Mouse (Mus musculus): ENCODE measurements around the gene Krr1. TPM values are rescaled to one million over a fixed set of nuclear protein-coding genes. Genes with fewer than 3 reads are reported as not detected.
A peak's percentile ranks its signal among the peaks of the same experiment; 100 is the strongest.

Gene Krr1
- 6.8 and 8.8 TPM in 2 replicates for polyA plus RNA-seq (2012; rRNA removed)

DNA sequence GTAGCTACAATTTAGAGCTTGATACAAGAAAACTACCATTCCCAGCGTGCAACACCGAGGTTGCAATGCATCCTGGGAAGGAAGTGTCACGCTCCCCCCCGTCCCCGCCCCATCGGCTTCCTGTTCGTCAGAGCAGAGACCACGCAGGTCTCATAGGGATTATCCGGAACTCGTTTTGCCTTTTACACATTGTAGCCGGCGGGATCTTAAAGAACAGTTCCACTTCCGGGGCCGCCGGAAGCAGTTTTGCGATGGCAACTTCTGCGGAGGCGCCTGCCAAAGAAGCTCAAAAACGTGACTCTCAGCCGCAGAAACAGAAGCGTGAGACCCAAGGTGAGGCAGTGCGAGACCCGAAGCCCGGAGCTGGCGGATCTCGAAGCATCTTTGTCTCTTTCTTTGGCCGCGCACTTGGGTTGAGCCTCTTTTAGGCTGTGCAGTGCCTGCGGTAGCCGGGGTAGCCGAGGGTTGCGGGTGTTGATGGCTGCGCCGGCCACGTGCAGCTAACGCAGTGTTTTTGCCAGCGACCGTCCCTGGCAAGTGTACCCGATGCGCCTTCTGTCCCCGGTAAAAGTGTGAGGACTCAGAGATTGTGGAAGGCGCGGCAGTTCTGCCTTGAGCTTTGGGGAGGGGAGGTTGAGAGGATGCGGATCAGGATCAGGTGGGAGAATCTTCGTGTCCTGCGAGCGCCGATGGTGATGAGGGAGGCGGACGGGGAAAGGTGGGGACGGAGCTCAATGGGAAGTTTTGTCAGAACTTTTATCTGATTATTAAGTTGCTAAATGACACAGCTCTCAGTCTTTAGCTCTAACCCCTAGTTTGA, at the start of gene Krr1:
Gene Krr1 (plus strand): TSS at position 123 of the 820 bp plus-strand sequence.
- peak; percentile 77 for DNase-seq (ENCODE audit: low read depth)

DNA sequence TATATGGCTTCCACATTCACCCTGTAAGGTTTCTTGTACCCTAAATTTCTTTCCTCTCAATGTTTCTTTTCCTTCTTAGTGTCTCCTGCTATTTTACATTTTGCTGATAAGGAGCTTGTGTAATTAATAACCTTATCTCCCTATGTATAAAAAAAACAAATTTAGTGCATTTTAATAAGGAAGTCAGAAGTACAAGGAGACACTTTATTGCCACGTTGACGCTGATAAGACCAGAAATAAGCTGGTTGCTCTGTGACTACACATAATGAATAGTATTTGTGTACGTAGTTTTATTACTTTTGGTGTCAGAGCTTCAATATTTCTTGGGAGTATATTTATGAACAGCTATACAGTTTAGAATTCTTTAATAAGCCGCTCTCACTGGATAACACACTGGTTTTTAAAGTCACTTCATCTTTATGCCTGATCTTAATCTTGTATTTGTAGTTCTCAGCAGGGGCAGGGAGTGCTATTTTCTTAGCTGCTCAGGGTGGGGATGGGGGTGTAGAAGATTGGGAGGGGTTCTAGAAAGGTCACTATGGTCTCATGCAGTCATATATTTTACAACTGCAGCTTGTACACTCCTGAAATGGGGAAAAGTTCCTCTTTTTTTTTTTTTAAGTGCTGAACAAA, 48.8 kb upstream of the Krr1 start:
- no peak for DNase-seq (ENCODE audit: low read depth)

DNA sequence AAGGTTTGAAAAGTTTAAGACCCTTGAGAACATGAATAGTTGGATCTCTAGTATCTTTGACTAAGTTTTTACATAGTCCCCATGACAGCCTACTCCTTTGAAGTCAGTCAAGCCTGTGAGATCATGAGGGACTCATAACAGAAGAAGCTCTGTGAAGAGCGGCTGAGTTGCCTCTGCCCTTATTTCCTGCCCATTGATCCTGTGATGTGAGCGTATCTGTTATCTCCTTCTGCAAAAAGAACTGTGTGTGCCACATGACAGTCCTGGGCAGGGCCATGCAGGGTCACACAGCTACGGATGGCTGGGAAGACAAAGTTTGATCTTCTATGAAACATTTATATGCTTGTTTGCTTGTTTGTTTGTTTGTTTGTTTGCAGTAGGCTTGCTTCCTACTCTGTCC, 48.3 kb upstream of the Krr1 start:
- no peak for DNase-seq (ENCODE audit: low read depth)

DNA sequence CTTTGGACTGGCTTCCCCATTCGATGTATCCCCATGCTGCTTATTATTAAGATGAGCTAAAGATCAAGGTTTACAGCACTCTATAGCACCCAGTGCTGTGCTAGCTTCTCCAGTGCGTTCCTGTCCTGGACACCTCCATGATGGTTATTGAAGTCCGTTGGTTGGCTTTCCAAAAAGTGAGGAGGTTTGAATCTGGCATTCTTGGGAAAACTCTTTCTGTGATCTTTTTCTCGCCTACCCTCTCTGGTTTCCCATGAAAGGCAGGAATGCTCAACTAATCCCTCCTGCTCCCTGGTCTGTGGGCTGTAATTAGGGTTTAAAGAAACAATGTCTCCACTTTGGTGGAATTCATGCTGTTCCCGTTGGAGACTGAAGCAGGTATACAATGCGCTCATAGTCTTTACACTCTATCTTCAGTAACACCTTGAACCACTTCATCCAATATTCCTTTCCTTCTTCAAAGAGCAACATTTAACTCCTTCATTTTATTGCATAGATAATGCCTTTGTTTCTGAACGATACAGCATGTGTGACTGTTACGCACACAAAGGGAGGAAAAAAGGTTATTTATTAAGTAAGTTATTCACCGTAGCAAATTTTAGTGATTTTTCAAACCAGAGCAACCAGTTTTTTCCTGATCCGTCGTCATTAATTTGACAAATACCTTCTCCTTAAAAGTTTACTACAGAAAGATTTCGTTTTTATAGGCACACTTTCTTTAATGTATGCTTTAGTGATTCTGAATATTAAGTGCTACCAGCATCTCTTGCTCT, 47.6 kb upstream of the Krr1 start:
- DNase-seq (ENCODE audit: low read depth): no peak

DNA sequence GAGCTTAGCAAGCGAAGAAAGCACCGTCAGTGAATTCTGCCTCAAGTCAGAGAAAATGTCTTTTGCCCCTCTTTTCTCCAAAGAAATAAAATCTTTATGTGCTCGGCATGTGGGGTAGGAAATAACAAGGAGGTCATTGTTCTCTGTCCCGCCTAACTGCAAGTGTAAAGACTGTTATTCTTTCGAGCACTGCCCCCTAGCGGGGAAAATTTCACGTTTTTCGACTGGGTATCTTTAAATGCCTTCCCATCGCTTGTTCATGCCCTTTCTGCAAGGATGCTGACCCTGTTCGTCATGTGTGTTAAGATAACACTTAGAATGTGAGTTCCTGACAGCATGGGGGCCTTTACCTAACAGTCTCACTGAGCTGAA, 47.0 kb upstream of the Krr1 start:
- no peak for DNase-seq (ENCODE audit: low read depth)

DNA sequence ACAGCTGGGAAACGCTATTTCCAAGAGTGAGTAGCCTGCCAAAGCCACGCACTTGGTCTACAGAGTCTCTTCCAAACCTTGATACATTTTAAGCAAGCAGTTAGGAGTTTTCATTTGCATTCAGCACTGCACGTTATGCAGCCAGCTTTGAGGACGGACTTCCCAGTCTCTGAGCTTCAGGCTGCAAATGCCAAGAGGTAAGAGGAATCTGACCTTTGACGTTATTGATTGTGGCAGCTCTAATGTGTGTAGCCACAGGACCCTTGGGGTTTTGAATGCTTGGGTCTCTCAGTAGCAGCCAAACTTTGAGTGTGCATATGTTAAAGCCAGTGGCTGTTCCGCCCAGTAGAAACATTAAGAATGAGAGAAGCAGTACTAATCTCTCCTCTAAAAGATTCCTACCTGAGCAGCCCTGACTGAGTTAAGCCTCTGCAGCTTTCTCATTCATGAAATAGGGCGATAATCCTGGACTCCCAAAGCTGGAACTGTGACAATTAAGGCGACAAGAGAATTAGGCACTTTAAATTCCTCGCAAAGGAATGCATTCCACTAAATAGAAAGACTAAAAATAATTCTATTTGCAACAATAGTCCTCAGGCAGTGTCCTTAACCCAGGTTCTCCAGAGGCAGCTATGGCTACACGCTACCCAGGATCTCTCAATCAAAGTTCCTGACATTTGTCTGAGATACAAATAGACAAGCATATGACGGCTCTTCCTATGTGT, 39.7 kb upstream of the Krr1 start:
- no peak for DNase-seq (ENCODE audit: low read depth)

DNA sequence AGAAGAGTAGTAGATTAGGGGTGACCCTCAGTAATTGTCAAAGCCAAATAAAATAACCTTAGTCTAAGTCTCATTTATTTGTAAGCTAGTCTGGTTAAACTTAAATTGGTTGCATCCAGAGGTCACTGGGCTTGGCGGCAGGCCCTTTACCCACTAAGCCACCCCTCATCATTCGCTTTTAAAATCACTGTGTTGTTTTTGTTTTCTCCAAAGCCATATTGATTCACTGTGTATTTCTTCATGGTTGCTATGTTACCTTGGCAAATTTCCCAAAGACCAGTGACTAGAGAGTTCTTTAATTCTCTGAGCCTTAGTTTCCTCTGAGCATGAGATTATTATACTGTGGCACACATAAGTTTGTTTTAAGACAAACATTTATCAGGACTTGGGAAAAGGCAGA, 37.3 kb upstream of the Krr1 start:
- DNase-seq (ENCODE audit: low read depth): no peak

DNA sequence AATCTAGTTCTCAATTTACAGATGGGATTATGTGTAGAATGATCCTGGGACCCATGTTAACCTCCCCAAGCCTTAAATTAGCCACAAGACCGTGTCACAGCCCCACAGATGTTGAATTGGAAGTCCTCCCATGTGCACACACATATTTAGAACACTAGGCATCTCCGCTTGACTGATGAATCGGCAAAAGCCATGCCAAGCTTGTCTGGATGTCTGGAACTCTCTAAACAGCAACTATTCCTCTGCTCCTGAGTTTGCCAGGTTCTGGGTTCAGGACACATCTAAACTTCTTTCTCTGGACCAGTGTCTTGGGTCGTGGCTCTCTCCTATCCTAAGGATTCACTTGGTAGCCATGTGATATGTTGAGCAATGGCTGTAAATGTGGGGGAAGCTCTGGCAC, 36.4 kb upstream of the Krr1 start:
- DNase-seq (ENCODE audit: low read depth): no peak

DNA sequence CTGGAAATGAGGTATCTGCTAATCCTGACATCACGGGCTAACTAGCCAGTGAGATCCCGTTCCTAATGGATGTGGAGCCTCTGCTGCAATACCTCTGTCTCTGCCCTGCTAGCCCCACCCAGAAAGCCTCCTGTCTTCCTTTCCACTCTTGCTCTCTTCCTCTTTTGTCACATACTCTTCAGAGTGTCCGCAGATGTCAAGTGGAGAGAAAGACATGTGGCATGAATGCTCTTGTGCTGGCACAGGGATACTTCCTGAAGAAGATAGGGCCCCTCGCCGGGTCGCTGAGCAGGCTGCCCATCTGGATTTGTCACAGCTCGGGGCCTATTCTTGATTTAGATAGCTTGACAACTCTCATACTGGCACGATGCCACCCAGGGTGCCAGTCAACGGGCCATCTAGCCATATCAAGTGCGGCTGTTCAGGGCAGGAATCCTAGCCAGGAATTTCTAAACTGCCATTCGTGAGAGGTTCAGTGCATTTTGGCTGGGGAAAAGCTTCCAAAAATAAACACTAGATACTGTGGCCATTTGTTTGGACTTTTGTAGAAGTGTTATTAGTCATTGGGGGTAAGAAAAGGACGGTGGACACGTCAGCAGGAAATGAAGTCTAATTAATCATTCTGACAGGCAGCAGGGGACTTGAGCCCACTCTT, 35.8 kb upstream of the Krr1 start:
- no peak for DNase-seq (ENCODE audit: low read depth)

DNA sequence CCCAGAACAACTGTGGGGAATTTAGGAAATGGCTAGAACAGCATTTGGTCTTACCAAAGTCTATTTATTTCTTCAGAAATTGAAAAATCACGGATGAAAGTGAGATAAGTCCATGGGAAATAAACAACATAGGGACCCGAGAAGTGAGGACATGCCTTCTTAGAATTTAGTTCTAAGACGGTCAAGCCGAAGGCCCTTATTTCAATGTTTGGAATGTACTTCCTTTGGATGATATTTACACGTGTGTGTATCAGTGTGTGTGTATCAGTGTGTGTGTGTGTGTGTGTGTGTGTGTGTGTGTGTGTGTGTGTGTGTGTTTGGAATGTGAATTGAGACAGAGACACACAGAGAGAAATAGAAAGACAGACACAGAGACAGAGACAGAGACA, 35.3 kb upstream of the Krr1 start:
- DNase-seq (ENCODE audit: low read depth): no peak

DNA sequence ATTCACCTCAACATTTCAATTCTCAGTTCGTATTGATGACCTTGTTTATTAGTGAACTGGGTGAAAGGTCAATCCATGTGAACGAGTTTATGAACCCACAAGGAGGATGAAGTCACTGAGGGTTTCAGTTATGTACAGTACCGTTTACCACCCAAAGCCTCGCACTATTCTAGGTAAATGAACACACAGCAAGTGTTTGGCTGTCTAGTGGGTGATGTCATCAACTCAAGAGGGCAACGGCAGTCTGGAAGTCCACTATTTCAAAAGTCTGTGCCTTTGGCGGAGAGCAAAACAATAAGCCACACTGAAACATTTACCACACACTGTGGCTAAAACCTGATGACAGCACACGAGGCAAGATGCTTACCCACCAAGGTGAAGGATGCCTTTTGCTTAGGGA, 29.4 kb upstream of the Krr1 start:
- no peak for DNase-seq (ENCODE audit: low read depth)

DNA sequence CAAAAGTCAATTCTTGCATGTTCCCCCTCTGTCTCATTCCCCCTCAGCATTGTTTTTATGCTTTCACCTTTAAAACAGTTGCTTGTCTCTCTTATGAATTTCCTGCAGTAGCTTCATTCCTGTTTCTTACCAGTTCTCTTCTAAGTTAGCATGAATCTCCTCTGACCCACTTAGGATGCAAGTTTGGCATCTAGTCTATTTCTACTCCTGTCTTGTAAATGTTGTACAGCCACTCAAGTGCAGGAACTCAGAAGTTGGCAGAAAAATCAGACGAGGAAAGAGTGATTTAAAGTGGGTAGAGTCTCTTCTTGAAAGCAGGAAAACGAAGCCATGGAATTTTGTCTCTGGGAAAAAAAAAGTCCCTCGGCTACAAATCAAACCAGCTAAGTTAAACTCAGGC, 26.9 kb upstream of the Krr1 start:
- no peak for DNase-seq (ENCODE audit: low read depth)

DNA sequence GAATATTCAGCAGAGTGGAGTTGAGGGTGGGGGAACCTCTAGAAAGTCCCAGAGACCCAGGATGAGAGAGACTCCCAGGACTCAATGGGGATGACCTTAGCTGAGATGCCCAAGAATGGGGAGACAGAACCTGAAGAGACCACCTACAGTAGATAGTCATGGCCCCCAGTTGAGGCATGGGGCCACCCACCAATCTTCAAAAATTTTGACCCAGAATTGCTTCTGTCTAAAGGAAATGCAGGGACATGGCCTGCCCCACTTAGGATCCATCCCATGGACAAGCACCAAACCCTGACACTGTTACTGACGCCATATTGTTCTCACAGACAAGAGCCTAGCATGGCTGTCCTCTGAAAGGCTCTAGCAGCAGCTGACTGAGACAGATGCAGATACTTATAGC, 24.4 kb upstream of the Krr1 start:
- DNase-seq (ENCODE audit: low read depth): no peak

DNA sequence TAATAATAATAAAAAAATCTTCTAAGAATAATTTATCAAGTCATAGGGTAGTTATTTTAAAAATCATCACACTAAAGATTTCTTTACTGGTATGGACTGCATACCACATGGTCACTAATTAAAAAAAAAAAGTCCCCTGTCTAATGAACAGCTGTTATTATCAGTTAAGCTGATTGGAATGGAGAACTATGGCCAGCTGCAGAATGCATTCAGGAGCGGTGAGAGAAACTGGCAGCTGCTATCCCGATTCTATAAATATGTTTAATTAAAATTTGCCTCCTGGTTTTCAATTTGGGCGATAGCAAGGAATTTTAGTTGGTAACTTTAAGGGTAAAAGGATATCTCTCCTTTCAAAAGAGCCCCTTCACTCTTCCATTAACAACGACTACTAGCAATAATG, 23.5 kb upstream of the Krr1 start:
- no peak for DNase-seq (ENCODE audit: low read depth)

DNA sequence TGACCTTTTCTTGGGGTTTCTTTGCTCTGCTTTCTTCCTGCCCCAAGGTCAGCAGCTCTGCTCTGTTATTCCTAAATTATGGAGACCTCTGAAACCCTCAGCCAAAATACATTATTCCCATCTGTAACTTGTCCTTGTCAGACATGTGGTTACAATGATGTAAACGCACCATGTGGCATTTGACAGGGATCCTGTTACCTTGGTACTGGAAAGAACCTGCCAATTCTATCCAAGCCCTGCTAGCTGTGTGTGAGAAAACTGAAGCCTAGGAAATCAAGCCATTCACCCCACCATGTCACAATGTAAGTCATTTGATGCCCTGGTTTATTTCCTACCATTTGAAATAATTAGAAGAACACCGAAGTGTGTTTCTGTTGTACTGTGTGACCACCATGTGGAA, 16.6 kb upstream of the Krr1 start:
- no peak for DNase-seq (ENCODE audit: low read depth)

DNA sequence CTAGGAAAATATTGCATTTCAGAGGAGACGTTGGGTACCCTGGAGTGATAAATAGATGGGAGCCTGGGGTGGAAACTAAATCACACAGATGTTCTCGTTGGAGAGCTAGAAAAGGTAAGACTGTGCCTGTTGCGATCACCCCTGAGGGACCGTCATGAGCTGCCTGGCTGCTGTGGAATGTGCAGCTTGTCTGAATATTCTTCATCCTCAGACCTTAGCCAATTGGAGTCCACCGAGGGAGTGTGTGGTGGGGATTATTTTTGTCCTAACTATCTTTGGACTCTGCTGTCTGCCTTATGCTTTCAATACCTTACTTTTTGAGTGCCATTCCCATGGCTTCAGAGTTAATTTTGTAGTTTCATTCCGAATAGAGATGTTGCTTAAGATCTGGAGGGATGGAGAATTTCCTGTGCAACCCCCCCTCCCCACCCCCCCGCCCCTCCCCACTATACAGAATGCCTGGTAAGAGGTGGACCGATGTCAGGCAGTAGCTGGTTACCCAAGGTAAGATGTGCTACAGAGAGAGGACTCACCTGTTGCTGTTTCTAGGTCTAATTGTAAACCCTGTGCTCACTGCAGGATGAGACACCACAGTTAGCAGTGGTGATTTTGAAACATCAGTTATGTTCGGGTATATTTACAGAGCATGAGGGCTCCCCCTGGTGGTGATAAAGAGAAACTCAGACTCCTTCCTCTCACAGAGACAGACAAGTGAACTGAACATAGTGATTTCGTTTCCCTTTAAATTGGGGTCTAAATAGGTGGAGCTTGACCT, 15.0 kb upstream of the Krr1 start:
- DNase-seq (ENCODE audit: low read depth): no peak

DNA sequence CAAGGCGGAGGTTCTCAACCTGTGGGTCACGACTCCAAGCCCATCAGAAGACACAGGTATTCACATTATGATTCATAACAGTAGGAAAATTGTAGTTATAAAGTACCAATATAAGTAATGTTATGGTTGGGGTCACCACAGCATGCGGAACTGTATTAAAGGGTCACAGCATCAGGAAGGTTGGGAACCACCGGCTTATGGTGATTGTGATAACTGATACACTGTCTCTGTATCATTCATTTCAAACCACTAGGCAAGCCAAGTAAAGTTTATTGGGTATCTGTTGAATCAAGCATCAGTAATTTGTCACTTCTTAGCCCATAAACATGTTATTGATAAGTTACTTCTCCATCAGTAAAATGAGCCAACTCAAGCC, 14.4 kb upstream of the Krr1 start:
- DNase-seq (ENCODE audit: low read depth): no peak

DNA sequence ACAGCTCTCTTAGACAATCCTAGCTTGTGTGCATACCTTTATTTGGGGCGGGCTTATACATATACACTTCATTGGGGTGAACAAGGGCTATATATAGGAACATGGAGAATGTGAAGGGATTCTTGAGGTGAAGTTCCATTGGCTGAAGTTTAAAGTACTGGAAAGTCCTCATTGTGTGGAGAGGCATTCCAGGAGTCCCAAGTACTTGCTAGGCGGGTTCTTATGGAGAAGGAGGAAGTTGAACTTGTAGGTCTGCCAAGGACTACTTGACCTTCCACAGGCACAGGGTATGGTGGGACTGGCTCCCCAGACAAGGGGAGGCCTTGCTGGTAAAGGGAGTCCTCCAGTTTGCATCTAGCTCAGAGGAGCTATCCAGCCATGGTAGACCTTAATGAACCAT, 13.1 kb upstream of the Krr1 start:
- no peak for DNase-seq (ENCODE audit: low read depth)

DNA sequence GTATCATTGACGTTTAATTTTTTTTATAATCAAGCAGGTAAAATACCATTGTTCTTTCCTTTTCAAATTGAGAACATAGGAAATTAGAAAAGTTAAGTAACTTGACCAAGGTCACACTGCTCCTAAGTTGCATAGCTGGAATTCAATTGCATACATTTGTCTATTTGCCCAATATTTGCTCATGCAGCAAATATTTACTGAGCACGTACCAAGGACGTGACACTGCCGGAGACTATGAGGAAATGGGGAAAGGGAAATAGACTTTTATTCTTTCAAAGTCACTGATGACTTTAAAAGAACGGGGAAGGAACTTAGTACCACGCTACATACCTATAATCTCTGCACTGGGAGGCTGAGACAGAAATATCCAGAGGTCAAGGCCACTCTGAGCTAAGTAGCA, 12.0 kb upstream of the Krr1 start:
- no peak for DNase-seq (ENCODE audit: low read depth)

DNA sequence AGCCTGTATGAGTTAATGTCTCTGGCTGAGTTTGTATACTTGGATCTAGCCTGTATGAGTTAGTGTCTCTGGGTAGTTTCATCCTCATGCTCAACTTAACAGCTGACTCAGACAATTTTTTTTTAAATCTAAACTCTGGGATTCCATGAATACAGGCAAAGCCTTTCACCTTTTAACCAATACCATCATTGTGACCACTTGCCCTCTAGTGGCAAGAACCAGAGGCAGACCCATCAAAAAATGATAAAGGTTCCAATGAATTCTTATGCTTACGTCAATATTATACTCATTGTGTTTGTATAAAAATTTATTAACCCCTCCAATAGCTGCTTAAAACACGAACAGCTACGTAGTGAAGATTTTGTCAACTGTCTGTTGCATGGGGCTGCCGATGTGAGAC, 6.1 kb upstream of the Krr1 start:
- DNase-seq (ENCODE audit: low read depth): no peak

DNA sequence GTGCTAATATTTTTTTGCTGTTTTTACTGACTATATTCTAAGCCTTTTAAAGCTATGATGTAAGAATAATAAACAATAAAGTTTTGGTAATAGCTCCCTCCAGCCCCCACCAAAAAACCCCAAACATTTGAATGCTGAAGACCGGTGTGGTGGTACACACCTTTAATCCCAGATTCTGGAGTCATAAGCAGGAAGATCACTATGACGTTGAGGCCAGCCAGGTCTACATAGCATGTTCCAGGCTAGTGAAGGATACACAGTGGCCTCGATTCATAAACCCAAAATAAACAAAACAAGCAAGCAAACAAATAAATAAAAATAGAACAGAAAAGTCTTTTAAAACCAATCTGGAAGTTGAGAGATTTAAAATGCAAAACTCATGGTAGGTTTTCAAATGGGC, 535 bp upstream of the Krr1 start:
- no peak for DNase-seq (ENCODE audit: low read depth)

Data from gonadal fat pad, adult 2 months (tissue).